Mouse (Mus musculus): ENCODE measurements around the gene Slc9a3. TPM values are rescaled to one million over a fixed set of nuclear protein-coding genes. Genes with fewer than 3 reads are reported as not detected.

The Slc9a3 gene
- polyA plus RNA-seq, 1 experiment from 2014 or later, result 5.0 TPM

- Histone ChIP-seq H3K27ac (no peak overlapping the region), H3K9ac (peak overlapping the region; percentile 51), H3K4me1 (replicated peaks) (0 out of 2 replicates have a peak, but pooled peaks cover 10% of the 10 kb centered on the region), H3K36me3 (peaks cover 3% of the 10 kb centered on the region; the same call in 1 of the 2 replicates), H3K9me3 (no peaks in the 10 kb centered on the region), H3K27me3 (replicated peaks) (no peaks in the 10 kb centered on the region), H3K4me2 (replicated peaks) (peak overlapping the region; percentile 77), H3K4me3 (replicated peaks) (peak overlapping the region; percentile 43)
- 6% methylated on average over 19 of the region's 19 CpGs for WGBS
- ATAC-seq, result peak; percentile 90
Measured at GRCm38 (mm10) chr13:74166348-74167056, 45.2 kb downstream of the Slc9a3 start.

DNA sequence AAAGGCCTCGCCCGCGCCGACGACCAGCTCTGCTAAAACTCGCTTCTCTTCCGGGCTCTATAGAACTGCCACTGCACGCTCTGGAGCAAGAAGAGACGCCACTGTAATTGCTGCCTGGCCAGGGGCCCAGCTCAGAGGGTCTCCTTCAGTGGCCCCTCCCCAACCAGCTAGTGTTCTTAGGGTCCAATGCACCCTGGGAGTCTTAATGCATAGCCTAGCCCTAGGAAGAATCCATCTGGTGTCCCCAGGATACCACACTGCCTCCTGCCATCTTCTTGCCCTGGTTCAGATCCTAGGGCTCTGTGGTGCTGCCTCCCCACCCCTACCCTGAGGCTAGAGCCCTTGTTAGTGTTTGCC, 45.8 kb downstream of the Slc9a3 start:
- H3K4me1 ChIP-seq (replicated peaks), result 0 out of 2 replicates have a peak, but pooled peaks cover 10% of the 10 kb centered on the region
- H3K9ac ChIP-seq, result peak overlapping the region; percentile 51
- peak overlapping the region; percentile 43 for H3K4me3 ChIP-seq (replicated peaks)
- H3K36me3 ChIP-seq, result peaks cover 3% of the 10 kb centered on the region; the same call in 1 of the 2 replicates
- H3K27me3 ChIP-seq (replicated peaks), result no peaks in the 10 kb centered on the region
- no peak overlapping the region for H3K27ac ChIP-seq
- H3K4me2 ChIP-seq (replicated peaks), result peak overlapping the region; percentile 77
- WGBS, result 9% methylated on average over 9 of the region's 9 CpGs
- H3K9me3 ChIP-seq, result no peaks in the 10 kb centered on the region
- peak; percentile 28 for ATAC-seq

DNA sequence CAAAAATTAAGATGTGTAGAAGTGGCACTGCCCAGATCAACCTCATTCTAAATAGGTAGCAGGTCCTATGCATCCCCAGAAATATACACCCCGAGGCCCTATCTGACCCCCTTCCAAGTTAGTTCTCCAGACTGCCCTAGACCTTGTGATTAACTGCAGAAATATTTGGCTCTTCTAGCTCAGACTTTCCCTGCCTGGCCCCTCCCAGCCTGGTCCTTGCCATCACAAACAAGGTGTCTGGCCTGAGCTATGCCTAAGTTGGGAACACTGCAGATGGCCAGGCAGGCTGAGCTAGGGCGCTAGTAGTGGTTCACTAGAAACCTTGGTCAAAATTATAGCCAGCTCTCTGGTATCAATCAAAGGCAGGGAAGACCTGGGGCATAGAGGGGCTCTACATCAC, 46.2 kb downstream of the Slc9a3 start:
- no peak; the same call in 1 of the 2 replicates for ATAC-seq
- no peak overlapping the region for H3K4me2 ChIP-seq (replicated peaks)
- H3K9ac ChIP-seq, result no peak overlapping the region; the same call in 1 of the 2 replicates
- 87% methylated on average over 2 of the region's 2 CpGs for WGBS
- peaks cover 4% of the 10 kb centered on the region for H3K36me3 ChIP-seq
- no peaks in the 10 kb centered on the region for H3K27me3 ChIP-seq (replicated peaks)
- 0 out of 2 replicates have a peak, but pooled peaks cover 10% of the 10 kb centered on the region for H3K4me1 ChIP-seq (replicated peaks)
- H3K9me3 ChIP-seq, result no peaks in the 10 kb centered on the region
- H3K4me3 ChIP-seq (replicated peaks), result no peak overlapping the region
- no peak overlapping the region for H3K27ac ChIP-seq

DNA sequence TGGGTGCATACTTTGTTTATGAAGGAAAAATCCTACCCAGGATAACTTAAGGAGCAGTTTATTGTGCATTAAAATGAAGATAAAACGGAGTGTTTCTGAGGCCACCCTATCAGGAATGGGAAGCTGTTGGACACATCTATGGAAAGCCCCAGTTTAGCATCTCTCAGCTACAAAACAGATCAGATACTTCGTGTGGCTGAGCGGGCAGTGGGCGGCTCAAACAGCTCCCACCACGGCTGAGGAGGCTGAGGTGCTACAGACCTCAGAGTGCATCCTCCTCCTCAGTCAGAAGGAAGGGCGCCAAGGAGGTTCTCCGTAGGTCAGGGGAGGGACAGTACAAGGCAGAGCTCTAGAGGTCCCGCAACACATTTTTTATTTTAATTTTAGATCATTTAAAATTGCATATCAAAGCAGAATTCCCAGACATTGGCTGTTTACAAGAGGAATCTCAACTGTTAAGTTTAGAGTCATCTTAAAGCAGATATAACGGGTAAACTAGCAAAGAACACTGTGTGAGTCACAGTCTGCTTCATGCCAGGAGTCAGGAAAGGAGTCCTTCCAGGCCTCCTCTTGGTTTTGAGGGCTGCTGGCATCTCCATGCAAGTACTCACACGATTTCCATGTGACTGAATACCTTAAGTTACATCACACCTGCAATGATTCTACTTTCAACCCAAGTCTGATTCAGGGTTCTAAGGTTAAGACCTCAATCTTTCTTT, 48.3 kb downstream of the Slc9a3 start:
- Histone ChIP-seq H3K36me3 (peaks cover 22% of the 10 kb centered on the region), H3K27me3 (replicated peaks) (no peaks in the 10 kb centered on the region), H3K27ac (no peak overlapping the region), H3K4me1 (replicated peaks) (0 out of 2 replicates have a peak, but pooled peaks cover 10% of the 10 kb centered on the region), H3K4me2 (replicated peaks) (no peak overlapping the region), H3K9ac (no peak overlapping the region), H3K4me3 (replicated peaks) (no peak overlapping the region), H3K9me3 (no peaks in the 10 kb centered on the region)
- 87% methylated on average over 10 of the region's 10 CpGs for WGBS
- ATAC-seq, result no peak

DNA sequence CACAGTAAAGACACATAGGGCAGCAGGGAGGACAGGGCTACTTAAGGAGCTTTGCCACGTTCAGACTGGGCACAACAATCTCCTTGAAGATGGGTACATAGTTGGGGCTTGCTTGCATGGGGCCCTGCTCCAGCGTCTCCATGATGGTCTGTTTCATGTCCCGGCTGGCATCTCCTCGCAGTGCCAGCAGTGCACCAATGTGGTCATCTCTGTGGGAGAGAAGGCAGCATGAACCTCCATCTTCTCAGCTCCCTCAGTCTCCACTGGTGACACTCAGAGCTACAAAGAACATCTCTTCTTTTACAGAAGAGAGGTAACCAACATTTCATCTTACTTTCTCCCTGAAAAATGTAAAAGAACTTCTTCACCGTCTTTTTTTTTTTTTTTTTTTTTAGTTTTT, 50.8 kb downstream of the Slc9a3 start:
- Histone ChIP-seq H3K4me2 (replicated peaks) (no peak overlapping the region), H3K36me3 (peaks cover 24% of the 10 kb centered on the region), H3K4me3 (replicated peaks) (no peak overlapping the region), H3K27ac (no peak overlapping the region), H3K27me3 (replicated peaks) (no peaks in the 10 kb centered on the region), H3K9ac (no peak overlapping the region), H3K4me1 (replicated peaks) (0 out of 2 replicates have a peak, but pooled peaks cover 2% of the 10 kb centered on the region), H3K9me3 (no peaks in the 10 kb centered on the region)
- no peak for ATAC-seq
- 95% methylated on average over 5 of the region's 5 CpGs for WGBS

GRCm38 (mm10) chr13:74183011-74183695, 61.9 kb downstream of the Slc9a3 start:
- WGBS, result 90% methylated on average over 5 of the region's 5 CpGs
- Histone ChIP-seq H3K9ac (no peak overlapping the region), H3K4me2 (replicated peaks) (no peak overlapping the region), H3K36me3 (peaks cover 15% of the 10 kb centered on the region), H3K9me3 (no peaks in the 10 kb centered on the region), H3K27ac (no peak overlapping the region), H3K27me3 (replicated peaks) (no peaks in the 10 kb centered on the region), H3K4me3 (replicated peaks) (no peak overlapping the region), H3K4me1 (replicated peaks) (no peaks in the 10 kb centered on the region)
- ATAC-seq, result no peak

DNA sequence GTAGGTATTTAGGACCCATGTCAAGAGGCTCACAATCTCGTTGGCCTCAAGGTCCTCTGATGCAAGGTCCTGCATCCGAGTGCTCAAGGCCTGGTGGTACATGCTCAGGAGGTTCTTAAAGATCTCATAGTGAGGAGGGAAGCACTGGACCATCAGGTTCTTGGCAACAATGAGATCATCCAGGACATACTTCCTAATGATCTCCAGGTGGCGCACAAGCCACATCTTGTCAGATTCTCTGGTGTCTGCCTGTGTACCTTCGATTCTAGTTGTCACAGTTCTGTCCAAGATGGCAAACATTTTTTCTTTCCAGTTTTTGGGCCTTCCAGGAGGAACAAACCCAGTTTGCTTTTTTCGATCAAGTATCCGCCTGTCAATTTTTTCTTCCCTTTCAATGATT, 71.4 kb downstream of the Slc9a3 start:
- Histone ChIP-seq H3K9me3 (no peaks in the 10 kb centered on the region), H3K9ac (no peak overlapping the region), H3K27me3 (replicated peaks) (no peaks in the 10 kb centered on the region), H3K4me1 (replicated peaks) (no peaks in the 10 kb centered on the region), H3K4me3 (replicated peaks) (no peak overlapping the region), H3K27ac (no peak overlapping the region), H3K4me2 (replicated peaks) (no peak overlapping the region), H3K36me3 (0 out of 2 replicates have a peak, but pooled peaks cover 19% of the 10 kb centered on the region)
- 78% methylated on average over 6 of the region's 6 CpGs for WGBS
- no peak for ATAC-seq

GRCm38 (mm10) chr13:74196451-74196850, 75.2 kb downstream of the Slc9a3 start:
- Histone ChIP-seq H3K4me3 (replicated peaks) (no peak overlapping the region), H3K27me3 (replicated peaks) (no peaks in the 10 kb centered on the region), H3K4me1 (replicated peaks) (no peaks in the 10 kb centered on the region), H3K9ac (no peak overlapping the region), H3K9me3 (no peaks in the 10 kb centered on the region), H3K4me2 (replicated peaks) (no peak overlapping the region), H3K27ac (no peak overlapping the region), H3K36me3 (peaks cover 17% of the 10 kb centered on the region; the same call in 1 of the 2 replicates)
- 82% methylated on average over 3 of the region's 3 CpGs for WGBS
- no peak for ATAC-seq

GRCm38 (mm10) chr13:74208317-74208985, 87.2 kb downstream of the Slc9a3 start, which contains the start of gene Exoc3:
Gene Exoc3 (minus strand): TSS chr13:74208732.
- Histone ChIP-seq H3K4me2 (replicated peaks) (peak within 1 kb of the TSS; percentile 80), H3K4me1 (replicated peaks) (peaks cover 9% of the 10 kb centered on the region), H3K36me3 (peaks cover 8% of the 10 kb centered on the region), H3K27ac (peak within 1 kb of the TSS; percentile 89), H3K27me3 (replicated peaks) (no peaks in the 10 kb centered on the region), H3K4me3 (replicated peaks) (peak within 1 kb of the TSS; percentile 73), H3K9me3 (no peaks in the 10 kb centered on the region), H3K9ac (peak within 1 kb of the TSS; percentile 75)
- peak; percentile 99 for ATAC-seq
- under 1% methylated on average over 39 of the region's 39 CpGs for WGBS

DNA sequence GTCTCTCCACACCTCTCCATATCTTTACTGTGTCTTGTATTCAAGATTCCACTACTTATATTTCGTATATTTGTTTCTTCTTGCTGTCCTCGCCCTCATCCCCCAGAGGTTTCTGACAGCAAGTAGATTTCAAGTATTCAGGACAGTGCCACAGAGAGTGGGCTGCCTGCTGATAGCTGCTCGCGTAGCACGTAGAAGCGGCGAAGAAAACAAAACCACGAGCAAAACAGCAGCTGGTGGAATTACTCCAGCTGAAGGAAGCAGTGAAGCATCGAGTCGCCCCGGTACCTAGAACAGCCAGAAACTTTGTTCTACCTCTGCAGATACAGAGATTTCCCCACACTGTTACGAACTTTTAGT, 87.7 kb downstream of the Slc9a3 start:
- ATAC-seq, result peak; percentile 65; the same call in 1 of the 2 replicates
- H3K4me2 ChIP-seq (replicated peaks), result peak overlapping the region; percentile 80
- 18% methylated on average over 12 of the region's 12 CpGs for WGBS

GRCm38 (mm10) chr13:74218441-74218840, 97.2 kb downstream of the Slc9a3 start:
- Histone ChIP-seq H3K9ac (no peak overlapping the region), H3K36me3 (no peaks in the 10 kb centered on the region), H3K27ac (no peak overlapping the region), H3K4me1 (replicated peaks) (no peaks in the 10 kb centered on the region), H3K9me3 (no peaks in the 10 kb centered on the region), H3K4me3 (replicated peaks) (no peak overlapping the region), H3K4me2 (replicated peaks) (no peak overlapping the region), H3K27me3 (replicated peaks) (no peaks in the 10 kb centered on the region)
- ATAC-seq, result no peak
- 77% methylated on average over 3 of the region's 3 CpGs for whole genome bisulfite sequencing

More for the DNA sequence above, 87.7 kb downstream of the Slc9a3 start:
- Histone ChIP-seq H3K9me3 (no peaks in the 10 kb centered on the region), H3K9ac (peak overlapping the region; percentile 75), H3K4me3 (replicated peaks) (peak overlapping the region; percentile 73), H3K27ac (peak overlapping the region; percentile 89), H3K4me1 (replicated peaks) (peaks cover 9% of the 10 kb centered on the region), H3K27me3 (replicated peaks) (no peaks in the 10 kb centered on the region), H3K36me3 (peaks cover 3% of the 10 kb centered on the region)

Data from intestine, embryonic 15.5 days (tissue).